Mouse (Mus musculus) small intestine, adult 2 months (tissue): Measurements from ENCODE around the gene Zfp93.

Experiments
- CTCF ChIP-seq: fragments of 200-500 bp; IDR thresholded peaks from 2 replicates; pipeline ENCODE4 v1.5.1; 2012; ENCODE audit warnings: low read depth, mild to moderate bottlenecking, control low read depth, inconsistent platforms, low read length, moderate library complexity, mixed read lengths; ENCODE audit not compliant: insufficient replicate concordance, insufficient read length; ENCODE audit errors: extremely low read depth
- POLR2A ChIP-seq: fragments of 200-500 bp; IDR thresholded peaks from 2 replicates; pipeline ENCODE4 v1.6.1; 2012; ENCODE audit warnings: low read depth, mild to moderate bottlenecking, control low read depth, inconsistent platforms, low read length, moderate library complexity

DNA sequence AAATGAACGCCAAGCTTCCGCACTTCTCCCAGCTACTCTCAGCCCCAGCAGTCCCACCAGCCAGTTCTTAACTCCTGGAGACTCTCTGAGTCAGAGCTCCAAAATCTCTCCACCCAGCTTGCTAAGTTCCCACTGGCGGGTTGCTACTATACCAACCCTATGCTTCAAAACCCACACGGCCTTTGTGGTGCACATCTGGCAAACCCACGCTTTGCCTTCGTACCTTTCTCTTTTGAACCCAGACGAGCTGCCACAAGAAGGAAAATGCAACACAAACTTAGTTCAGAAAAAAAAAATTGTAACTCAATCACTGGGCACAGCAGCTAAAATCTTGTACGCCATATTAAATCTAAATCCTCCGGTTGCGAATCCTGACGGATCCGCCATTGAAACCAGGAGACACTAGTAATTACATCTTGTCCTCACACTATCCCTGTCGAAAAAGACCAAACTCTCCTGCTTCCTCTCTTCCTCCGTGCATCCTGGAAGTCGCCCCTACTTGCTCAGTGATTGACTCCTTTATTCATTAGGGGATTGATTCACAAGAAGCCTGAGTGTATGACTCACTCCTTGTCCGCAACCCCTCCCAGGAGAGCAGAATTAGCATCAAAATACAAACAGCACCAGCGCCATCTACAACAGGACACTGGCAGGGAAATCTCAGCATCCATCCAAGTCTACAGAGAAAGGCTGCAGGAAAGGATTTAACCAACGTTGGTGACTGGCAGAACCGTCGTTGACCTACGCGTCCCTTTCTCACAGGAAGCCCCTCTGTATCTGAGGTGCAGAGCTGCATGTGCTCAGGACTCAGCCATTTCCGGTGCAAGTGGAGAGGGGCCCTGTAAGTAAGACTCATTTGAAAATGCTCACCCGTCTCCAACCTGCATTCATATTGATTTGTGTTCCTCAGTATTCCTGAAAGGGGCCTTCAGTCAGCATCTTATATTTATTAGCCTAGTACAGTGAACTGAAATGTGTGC lies 1.8 kb upstream of the Zfp93 start:
- no peak for TF ChIP-seq CTCF
- no peak for TF ChIP-seq POLR2A
